Mouse (Mus musculus) limb, embryonic 12.5 days (tissue): ENCODE data around the gene Fmo2. TPM values are rescaled to one million over a fixed set of nuclear protein-coding genes. Genes with fewer than 3 reads are reported as not detected.

Source experiments
- ATAC-seq: fragments of 200-750 bp; cut with Nextera tagmentation; 2 replicates; pipeline ENCODE4 v1.8.0; 2017; ENCODE audit warnings: low read depth, moderate TSS enrichment; ENCODE audit not compliant: insufficient number of reproducible peaks, insufficient read depth, low FRiP score, low TSS enrichment
- H3K27ac ChIP-seq: fragments of 300-500 bp; sonication (generic); 2 replicates; pipeline ENCODE4 v1.5.1; 2016; ENCODE audit warnings: mild to moderate bottlenecking, moderate library complexity
- H3K27me3 ChIP-seq: fragments of 300-500 bp; sonication (generic); 2 replicates; pipeline ENCODE4 v1.6.1; 2016; ENCODE audit warnings: mild to moderate bottlenecking, moderate library complexity
- H3K36me3 ChIP-seq: fragments of 300-500 bp; sonication (generic); 2 replicates; pipeline ENCODE4 v1.6.1; 2016; ENCODE audit warnings: mild to moderate bottlenecking, moderate library complexity
- H3K4me1 ChIP-seq: fragments of 300-500 bp; sonication (generic); replicated peaks from 2 replicates; pipeline ENCODE4 v1.6.1; 2016
- H3K4me2 ChIP-seq: fragments of 300-500 bp; sonication (generic); 2 replicates; pipeline ENCODE4 v1.6.1; 2016; ENCODE audit warnings: mild to moderate bottlenecking, moderate library complexity
- H3K4me3 ChIP-seq: fragments of 300-500 bp; sonication (generic); replicated peaks from 2 replicates; pipeline ENCODE4 v1.5.1; 2016; ENCODE audit warnings: mild to moderate bottlenecking
- H3K9ac ChIP-seq: fragments of 300-500 bp; sonication (generic); replicated peaks from 2 replicates; pipeline ENCODE4 v1.6.1; 2016; ENCODE audit warnings: mild to moderate bottlenecking, moderate library complexity
- H3K9me3 ChIP-seq: fragments of 300-500 bp; sonication (generic); 2 replicates; pipeline ENCODE4 v1.6.1; 2016; ENCODE audit warnings: mild to moderate bottlenecking, moderate library complexity
- WGBS: fragments of 180-500 bp; shearing (Covaris S2); methylation state at CpG from one replicate; pipeline ENCODE4 v1.1.7; 2016; 5-methylcytosine and 5-hydroxymethylcytosine counted together
- polyA plus RNA-seq: library from polyadenylated mRNA; unstranded; fragments of >200 nt; fragmentation: Nextera tagmentation; extraction: Ambion mirVana; gene quantifications from 2 replicates; pipeline ENCODE4 v1.2.1, GENCODE M21; 2016

Fmo2 gene
- polyA plus RNA-seq, 1 experiment from 2014 or later = 0.05 TPM

DNA sequence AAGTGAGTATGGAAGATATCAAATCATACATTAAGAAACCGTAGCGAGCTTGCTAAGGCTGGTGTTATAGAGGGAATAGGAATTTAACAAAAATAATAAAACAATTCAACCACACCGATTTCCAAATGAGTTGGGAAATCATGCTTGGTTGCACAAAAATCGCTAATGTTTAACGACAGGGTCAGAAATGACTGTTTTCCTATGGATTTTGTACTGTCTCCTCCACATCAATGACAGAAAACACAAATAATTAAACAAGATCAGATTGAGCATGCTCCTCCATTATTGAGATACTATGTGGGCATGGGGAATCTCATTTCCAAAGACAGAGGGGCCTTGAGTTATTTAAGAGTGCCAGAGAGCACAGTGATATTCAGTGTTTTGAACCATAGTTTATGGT is 34.2 kb downstream of the Fmo2 start:
- Histone ChIP-seq H3K9me3 (0 out of 2 replicates have a peak, but pooled peaks cover 8% of the 10 kb centered on the region), H3K4me3 (no peak overlapping the region), H3K9ac (no peak overlapping the region), H3K4me1 (peaks cover 37% of the 10 kb centered on the region), H3K36me3 (no peaks in the 10 kb centered on the region), H3K27ac (no peak overlapping the region), H3K27me3 (no peaks in the 10 kb centered on the region), H3K4me2 (no peak overlapping the region)
- ATAC-seq = no peak
- WGBS = 91% methylated on average over 5 of the region's 5 CpGs

DNA sequence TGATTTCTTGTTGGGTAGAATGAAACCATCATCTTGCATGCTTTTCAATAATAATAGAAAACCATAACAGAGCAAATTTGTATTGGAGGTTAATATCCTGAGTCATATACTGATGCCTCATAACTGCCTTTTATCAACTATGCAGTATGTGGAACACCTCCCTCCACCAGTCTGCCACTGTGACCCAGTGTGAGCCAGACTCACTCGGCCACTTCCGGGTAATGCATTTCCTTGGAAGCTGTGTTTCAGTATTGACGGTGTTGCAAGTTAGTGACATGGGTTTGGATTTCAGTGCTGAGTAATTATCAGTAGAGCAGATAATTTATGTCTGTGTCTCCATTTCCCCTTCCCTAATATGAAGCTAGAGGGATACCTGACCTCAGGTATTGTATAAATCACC is 34.9 kb downstream of the Fmo2 start:
- Histone ChIP-seq H3K4me3 (no peak overlapping the region), H3K9me3 (0 out of 2 replicates have a peak, but pooled peaks cover 7% of the 10 kb centered on the region), H3K4me1 (peaks cover 44% of the 10 kb centered on the region), H3K27me3 (no peaks in the 10 kb centered on the region), H3K27ac (no peak overlapping the region), H3K36me3 (no peaks in the 10 kb centered on the region), H3K9ac (no peak overlapping the region), H3K4me2 (no peak overlapping the region)
- 77% methylated on average over 3 of the region's 3 CpGs for WGBS
- no peak for ATAC-seq

DNA sequence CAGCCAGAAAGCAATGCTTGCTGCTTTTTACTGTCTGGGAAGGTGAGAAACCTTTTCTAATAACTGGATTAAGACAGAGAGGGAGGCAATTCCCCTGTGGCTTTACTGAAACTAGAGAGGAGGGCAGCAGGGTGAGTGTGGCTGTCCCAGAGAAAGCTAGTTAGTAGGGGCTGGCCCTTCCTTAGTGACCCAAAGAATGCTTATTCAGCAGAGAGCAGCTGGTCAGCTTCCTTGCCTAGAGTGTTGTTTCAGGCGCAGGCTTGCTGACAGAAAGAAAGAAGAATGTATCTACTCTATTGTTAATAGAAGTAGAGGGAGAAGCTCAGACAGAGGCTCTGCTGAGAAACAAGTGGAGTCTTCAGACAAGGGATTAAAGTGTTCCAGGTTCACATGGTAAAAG is 36.2 kb downstream of the Fmo2 start:
- no peak overlapping the region for H3K4me2 ChIP-seq
- no peaks in the 10 kb centered on the region for H3K36me3 ChIP-seq
- H3K9me3 ChIP-seq = no peaks in the 10 kb centered on the region
- H3K27me3 ChIP-seq = no peaks in the 10 kb centered on the region
- 52% methylated on average over 1 of the region's 1 CpGs for WGBS
- no peak overlapping the region for H3K4me3 ChIP-seq
- peaks cover 51% of the 10 kb centered on the region for H3K4me1 ChIP-seq
- no peak overlapping the region for H3K9ac ChIP-seq
- no peak for ATAC-seq
- 0 out of 2 replicates have a peak overlapping the region, but pooled peaks have one; percentile 35 for H3K27ac ChIP-seq

DNA sequence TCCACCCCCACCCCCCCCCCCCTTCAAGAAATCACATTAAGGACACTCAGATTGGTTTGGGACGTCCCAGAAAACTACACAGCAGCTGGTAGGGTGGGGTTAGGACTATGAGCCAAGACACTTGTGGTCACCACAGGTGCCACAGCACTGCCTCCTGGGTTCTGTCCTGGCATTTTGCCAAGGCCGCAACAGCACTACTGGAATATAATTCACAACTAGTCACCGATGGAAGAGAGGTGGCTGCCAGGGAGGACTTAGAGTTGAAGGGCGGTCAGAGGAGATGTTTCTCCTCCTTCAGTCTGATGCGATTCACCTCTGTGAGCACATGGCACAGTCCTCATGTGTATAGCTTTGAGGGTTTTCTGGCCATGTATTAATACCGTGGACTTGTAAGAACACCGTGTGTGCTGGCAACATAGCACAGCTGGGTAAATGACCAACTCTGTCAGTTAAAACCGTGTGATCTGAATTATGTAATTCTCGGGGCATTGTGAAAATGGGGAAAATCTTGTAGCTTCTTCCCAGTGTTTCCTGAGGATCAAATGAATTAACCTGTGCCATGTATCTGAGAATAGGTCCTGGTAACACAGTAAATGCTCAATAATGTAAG is 38.4 kb downstream of the Fmo2 start:
- no peak overlapping the region for H3K4me3 ChIP-seq
- H3K4me1 ChIP-seq = peaks cover 40% of the 10 kb centered on the region
- H3K36me3 ChIP-seq = no peaks in the 10 kb centered on the region
- 77% methylated on average over 9 of the region's 9 CpGs for WGBS
- H3K27me3 ChIP-seq = no peaks in the 10 kb centered on the region
- ATAC-seq = no peak
- no peak overlapping the region for H3K9ac ChIP-seq
- H3K27ac ChIP-seq = 0 out of 2 replicates have a peak overlapping the region, but pooled peaks have one; percentile 25
- no peaks in the 10 kb centered on the region for H3K9me3 ChIP-seq
- H3K4me2 ChIP-seq = no peak overlapping the region

DNA sequence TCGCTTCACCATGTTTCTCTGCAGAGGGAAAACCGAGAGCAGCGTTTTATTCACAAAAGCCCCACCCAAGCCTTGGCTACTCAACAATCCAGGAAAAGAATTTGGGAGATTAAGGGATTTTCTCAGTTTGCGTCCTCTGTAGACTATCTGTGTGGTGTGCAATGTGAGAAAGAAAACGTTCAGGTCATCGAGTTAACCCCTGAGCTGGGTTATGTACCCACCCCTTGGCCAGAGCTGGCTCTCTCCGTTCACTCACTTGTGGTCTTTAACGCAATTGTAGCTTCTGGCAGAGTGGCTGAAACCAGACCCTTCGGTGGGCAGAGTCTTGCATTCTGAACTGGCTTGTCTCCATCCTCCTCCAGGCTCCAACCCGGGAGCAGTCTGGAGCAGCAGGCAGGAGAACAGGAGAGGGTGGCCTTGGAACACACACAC is 39.0 kb downstream of the Fmo2 start:
- Histone ChIP-seq H3K9ac (no peak overlapping the region), H3K4me2 (no peak overlapping the region)
- WGBS = 50% methylated on average over 10 of the region's 10 CpGs

DNA sequence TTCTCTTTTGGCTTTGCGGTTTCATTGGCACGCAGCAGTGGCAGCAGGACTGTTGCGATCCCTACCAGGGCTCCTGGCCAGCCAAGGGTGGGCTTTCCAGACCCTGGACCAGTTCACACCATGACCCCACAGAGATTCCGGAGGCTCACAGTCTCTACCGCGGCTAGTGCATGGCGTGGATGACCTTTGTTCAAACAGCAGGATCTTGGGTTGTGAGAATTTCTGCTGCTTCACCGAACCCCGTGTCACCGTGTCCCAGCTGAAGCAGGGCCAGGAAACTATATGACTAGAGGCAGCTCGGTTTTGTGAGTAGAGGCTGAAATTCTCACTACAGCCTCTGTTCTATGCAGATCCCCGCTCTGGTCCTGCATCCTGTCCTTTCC is 39.8 kb downstream of the Fmo2 start:
- 79% methylated on average over 12 of the region's 12 CpGs for WGBS
- no peaks in the 10 kb centered on the region for H3K36me3 ChIP-seq
- H3K4me2 ChIP-seq = peak overlapping the region; percentile 17; the same call in 1 of the 2 replicates
- H3K4me1 ChIP-seq = peaks cover 37% of the 10 kb centered on the region
- H3K4me3 ChIP-seq = no peak overlapping the region
- ATAC-seq = no peak
- H3K9ac ChIP-seq = 0 out of 2 replicates have a peak overlapping the region, but pooled peaks have one; percentile 31
- no peaks in the 10 kb centered on the region for H3K9me3 ChIP-seq
- H3K27ac ChIP-seq = peak overlapping the region; percentile 69
- no peaks in the 10 kb centered on the region for H3K27me3 ChIP-seq

More for the DNA sequence above, 39.0 kb downstream of the Fmo2 start:
- no peaks in the 10 kb centered on the region for H3K36me3 ChIP-seq
- no peak for ATAC-seq
- H3K27me3 ChIP-seq = no peaks in the 10 kb centered on the region
- H3K4me3 ChIP-seq = no peak overlapping the region
- peaks cover 36% of the 10 kb centered on the region for H3K4me1 ChIP-seq
- H3K27ac ChIP-seq = 0 out of 2 replicates have a peak overlapping the region, but pooled peaks have one; percentile 25
- H3K9me3 ChIP-seq = no peaks in the 10 kb centered on the region

DNA sequence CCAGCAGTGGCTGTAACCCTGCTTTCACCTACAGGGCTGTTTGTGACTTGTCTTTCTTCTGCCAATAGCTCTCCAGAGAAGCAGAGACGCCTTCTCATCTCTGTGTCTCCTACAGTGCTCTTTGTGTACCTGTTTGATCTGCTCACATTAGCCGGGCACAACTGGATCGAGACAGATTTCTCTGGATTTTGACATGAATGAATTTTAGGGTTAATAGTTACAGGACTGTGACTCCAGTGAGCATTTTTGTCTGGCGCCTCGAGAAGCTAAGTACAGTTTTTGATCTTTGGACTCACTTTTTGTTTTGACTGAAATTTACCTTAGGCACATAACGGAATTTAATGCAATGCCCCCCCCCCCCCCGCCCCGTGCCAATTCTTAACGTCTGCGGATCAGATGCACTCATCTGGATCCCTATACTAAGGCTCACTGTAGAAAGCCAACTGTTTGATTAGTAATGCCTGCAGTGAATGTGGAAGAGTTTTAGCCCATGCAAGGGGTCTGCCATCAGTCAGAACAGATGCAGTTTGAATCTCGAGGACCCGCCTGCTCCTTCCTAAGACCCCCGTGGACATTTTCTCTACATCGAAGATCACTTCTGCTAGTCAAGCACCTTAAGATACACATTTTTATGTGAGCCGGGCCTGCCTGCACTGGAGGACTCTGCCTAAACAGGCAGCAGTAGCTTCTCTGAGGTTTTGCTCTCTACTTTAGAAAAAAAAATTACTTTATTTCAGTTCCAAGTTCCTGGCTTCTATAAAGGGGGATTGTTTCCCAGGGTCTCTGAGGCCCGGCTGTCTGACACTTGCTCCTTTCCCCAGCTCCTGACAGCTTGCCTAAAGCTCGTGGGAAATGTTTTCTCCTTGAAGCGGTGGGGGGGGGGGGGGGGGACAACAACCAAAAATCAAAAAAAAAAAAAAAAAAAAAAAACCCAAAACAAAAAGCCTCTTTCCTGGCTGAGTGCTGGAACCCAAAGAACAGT is 40.5 kb downstream of the Fmo2 start:
- Histone ChIP-seq H3K36me3 (no peaks in the 10 kb centered on the region), H3K9ac (no peak overlapping the region), H3K4me1 (peaks cover 43% of the 10 kb centered on the region), H3K4me3 (no peak overlapping the region), H3K27ac (peak overlapping the region; percentile 69), H3K27me3 (no peaks in the 10 kb centered on the region), H3K9me3 (no peaks in the 10 kb centered on the region), H3K4me2 (peak overlapping the region; percentile 17; the same call in 1 of the 2 replicates)
- WGBS = 67% methylated on average over 17 of the region's 18 CpGs
- ATAC-seq = no peak

DNA sequence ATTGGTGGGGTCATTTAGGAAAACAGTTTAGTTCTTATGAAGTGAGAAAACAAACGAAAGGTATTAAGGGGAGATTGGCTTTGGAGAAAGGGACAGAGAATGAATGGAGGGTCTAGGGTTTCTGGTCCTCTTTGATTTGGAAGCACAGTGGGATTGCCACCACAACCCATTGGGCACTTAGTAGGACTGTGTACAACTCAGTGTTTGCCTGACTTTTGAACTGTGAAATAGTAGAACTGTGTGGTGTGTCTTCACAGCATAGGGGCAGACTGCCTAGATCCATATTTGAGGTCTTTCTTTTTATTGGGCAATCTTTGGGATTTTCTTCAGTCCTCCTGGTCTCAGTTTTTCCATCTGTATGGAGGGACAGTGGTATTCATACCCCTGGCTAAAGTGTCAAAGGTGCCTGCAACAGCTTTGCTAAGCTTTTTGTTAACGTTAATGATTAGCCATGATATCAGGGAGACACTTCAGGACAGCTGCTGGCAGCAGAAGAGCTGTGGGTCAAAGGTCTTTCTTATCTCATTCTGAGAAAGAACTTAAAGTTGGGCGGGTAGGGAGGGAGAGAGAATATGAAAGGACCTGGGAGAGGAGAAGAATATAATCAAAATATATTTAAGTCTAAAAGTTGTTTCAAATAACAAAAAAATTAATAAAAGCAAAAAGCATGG is 44.6 kb downstream of the Fmo2 start:
- WGBS = 74% methylated on average over 3 of the region's 3 CpGs
- Histone ChIP-seq H3K9ac (no peak overlapping the region), H3K27ac (no peak overlapping the region), H3K36me3 (no peaks in the 10 kb centered on the region), H3K27me3 (no peaks in the 10 kb centered on the region), H3K4me1 (peaks cover 23% of the 10 kb centered on the region), H3K4me3 (no peak overlapping the region), H3K4me2 (no peak overlapping the region), H3K9me3 (no peaks in the 10 kb centered on the region)
- ATAC-seq = no peak

DNA sequence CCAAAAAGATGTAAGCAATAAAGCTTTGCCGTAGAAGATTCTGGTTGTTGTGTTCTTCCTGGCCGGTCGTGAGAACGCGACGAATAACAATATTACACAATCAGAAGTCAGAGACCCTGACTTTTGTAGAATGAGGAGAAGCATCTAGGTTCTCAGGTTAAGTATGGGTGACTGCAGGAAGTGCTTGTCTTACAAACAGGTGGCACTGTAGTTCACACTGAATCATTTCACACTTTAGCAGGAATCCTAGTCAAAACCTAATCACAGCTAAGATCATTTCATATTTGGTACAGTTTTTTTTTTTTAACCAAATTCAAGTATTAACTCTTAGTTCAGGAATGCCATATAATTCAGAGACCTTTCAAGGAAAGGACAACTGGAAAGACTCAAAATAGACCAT is 51.0 kb downstream of the Fmo2 start:
- Histone ChIP-seq H3K9me3 (no peaks in the 10 kb centered on the region), H3K36me3 (no peaks in the 10 kb centered on the region), H3K4me3 (no peak overlapping the region), H3K27me3 (no peaks in the 10 kb centered on the region), H3K9ac (no peak overlapping the region), H3K4me1 (no peaks in the 10 kb centered on the region), H3K4me2 (no peak overlapping the region), H3K27ac (no peak overlapping the region)
- WGBS = 98% methylated on average over 6 of the region's 6 CpGs
- ATAC-seq = no peak

DNA sequence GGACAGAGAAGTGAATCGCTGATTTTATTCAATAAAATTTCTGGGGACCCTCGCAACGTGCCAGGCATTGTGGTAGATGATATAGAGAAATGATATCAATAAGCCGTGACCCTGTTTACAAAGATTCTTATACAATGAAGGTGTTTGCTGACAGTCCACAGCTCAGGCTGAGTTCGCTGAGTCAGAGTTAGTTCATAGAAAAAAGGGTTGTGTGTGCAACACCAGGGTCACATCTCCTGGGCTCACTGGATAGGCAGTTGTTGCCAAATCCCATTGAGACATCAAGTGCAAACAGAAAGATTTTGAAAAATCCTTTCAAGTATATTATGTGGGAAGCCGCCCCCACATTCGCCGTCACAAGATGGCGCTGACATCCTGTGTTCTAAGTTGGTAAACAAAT is 58.3 kb downstream of the Fmo2 start:
- Histone ChIP-seq H3K9ac (no peak overlapping the region), H3K27ac (no peak overlapping the region), H3K4me2 (no peak overlapping the region), H3K36me3 (no peaks in the 10 kb centered on the region), H3K4me3 (no peak overlapping the region), H3K27me3 (no peaks in the 10 kb centered on the region), H3K9me3 (no peaks in the 10 kb centered on the region), H3K4me1 (no peaks in the 10 kb centered on the region)
- ATAC-seq = no peak
- WGBS = 94% methylated on average over 9 of the region's 9 CpGs

DNA sequence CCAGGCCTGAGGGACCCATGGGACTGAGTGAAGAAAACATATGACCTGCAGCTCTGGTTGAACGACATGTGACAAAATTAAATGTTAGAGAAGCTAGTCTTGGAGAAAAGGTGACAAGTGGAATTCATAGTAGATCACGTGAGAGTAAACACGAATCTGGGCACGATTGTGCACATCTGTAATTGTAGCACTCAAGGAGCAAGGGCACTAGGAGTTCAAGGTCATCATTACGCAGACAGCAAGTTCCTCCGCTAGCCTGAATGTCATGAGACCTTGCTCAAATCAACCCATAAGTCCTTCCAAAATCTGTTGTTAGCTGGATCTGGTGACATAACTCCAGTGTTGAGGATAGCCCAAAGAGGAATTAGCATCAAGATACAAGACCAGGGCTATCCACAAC is 59.5 kb downstream of the Fmo2 start:
- no peak overlapping the region for H3K4me3 ChIP-seq

More for the DNA sequence above, 59.5 kb downstream of the Fmo2 start:
- Histone ChIP-seq H3K4me1 (no peaks in the 10 kb centered on the region), H3K9ac (no peak overlapping the region), H3K27ac (no peak overlapping the region), H3K4me2 (no peak overlapping the region), H3K9me3 (no peaks in the 10 kb centered on the region), H3K36me3 (no peaks in the 10 kb centered on the region), H3K27me3 (no peaks in the 10 kb centered on the region)
- ATAC-seq = no peak
- 93% methylated on average over 6 of the region's 6 CpGs for WGBS
